Mouse (Mus musculus): ENCODE results near the gene Aacs. TPM values are rescaled to one million over a fixed set of nuclear protein-coding genes. Genes with fewer than 3 reads are reported as not detected.

The Aacs gene
- polyA plus RNA-seq, 1 experiment from 2014 or later: 98.9 TPM

Small RNA genes within 50 kb of the gene (microRNA-seq; reads per million reads assigned to microRNA genes)
- not detected for gene Gm27551

Other genes starting within 250 kb of the Aacs start
- 33.4 and 38.3 TPM in 2 replicates for gene Scarb1, start 134.7 kb upstream of the Aacs start, polyA plus RNA-seq (2015; fragmentation: Nextera tagmentation; extraction: Ambion mirVana)
- gene Gm10382, start 86.5 kb upstream of the Aacs start, polyA plus RNA-seq (2015; fragmentation: Nextera tagmentation; extraction: Ambion mirVana): 0.39 and 0.46 TPM in 2 replicates
- 1,295 and 1,372 TPM in 2 replicates for gene Ubc, start 85.6 kb upstream of the Aacs start, polyA plus RNA-seq (2015; fragmentation: Nextera tagmentation; extraction: Ambion mirVana)
- 10.5 and 13.5 TPM in 2 replicates for gene Dhx37, start 41.7 kb upstream of the Aacs start, polyA plus RNA-seq (2015; fragmentation: Nextera tagmentation; extraction: Ambion mirVana)
- gene Bri3bp, start 34.2 kb upstream of the Aacs start, polyA plus RNA-seq (2015; fragmentation: Nextera tagmentation; extraction: Ambion mirVana): 37.8 and 38.3 TPM in 2 replicates
- 8.4 and 9.1 TPM in 2 replicates for gene Tmem132b, start 56.0 kb downstream of the Aacs start, polyA plus RNA-seq (2015; fragmentation: Nextera tagmentation; extraction: Ambion mirVana)

All from forebrain, embryonic 16.5 days (tissue).